Mouse (Mus musculus) skeletal muscle tissue, adult 2 months (tissue): ENCODE measurements around the gene Rftn1.
A peak's percentile ranks its signal among the peaks of the same experiment; 100 is the strongest.
"Not testable (repeated sequence)": the region's sequence is repeated elsewhere in the genome, so short reads cannot be mapped to it uniquely, and the experiment has no call there.

Source experiments
- DNase-seq: peaks from one replicate; pipeline ENCODE4 v3.0.0-alpha.2; 2012; ENCODE audit warnings: low read depth, low spot score

The Rftn1 gene

DNA sequence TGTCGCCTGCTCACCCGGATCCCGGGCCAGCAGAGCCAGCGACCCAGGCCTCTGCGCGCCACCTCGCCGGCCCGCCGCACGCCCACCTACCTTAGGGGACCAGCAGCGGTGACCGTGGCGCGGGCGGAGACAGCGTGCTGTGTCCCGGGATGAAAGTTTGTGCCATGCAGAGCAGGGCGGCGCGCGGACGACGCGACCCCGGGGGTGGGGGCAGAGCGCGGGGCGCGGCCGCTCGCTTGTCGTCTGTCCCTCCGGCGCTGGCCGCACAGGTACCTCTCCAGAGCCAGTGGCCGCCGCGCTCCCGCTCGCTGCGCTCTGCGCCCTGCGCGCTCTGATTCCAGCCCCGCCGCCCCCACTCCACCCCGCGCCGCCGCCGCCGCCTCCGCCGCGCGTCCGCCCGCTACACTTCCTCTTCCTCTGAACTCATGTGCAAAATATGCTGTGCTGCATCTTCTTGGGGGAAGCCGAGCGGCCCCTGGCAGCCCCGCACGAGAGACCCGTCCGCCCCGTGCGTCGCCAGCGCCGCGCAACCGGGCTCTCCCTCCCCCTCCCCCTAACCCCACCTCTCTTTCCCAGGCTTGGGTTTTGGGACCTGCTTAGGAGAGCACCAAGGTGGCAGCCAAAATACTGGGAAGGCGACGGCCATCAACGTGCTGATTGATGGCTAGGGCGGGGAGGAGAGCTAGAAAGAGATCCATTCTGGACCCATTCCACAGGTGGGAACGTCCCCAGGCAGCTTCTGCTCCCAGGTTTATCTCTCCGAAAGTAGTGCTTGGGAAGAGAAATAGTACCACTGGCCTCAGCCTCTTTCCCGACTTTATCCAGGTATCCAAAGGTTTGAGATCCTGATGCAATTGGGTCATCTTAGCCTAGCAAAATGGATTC is at the start of gene Rftn1:
Rftn1 (minus strand) TSS at position 544 of the 885 bp plus-strand sequence.
- DNase-seq: no peak

DNA sequence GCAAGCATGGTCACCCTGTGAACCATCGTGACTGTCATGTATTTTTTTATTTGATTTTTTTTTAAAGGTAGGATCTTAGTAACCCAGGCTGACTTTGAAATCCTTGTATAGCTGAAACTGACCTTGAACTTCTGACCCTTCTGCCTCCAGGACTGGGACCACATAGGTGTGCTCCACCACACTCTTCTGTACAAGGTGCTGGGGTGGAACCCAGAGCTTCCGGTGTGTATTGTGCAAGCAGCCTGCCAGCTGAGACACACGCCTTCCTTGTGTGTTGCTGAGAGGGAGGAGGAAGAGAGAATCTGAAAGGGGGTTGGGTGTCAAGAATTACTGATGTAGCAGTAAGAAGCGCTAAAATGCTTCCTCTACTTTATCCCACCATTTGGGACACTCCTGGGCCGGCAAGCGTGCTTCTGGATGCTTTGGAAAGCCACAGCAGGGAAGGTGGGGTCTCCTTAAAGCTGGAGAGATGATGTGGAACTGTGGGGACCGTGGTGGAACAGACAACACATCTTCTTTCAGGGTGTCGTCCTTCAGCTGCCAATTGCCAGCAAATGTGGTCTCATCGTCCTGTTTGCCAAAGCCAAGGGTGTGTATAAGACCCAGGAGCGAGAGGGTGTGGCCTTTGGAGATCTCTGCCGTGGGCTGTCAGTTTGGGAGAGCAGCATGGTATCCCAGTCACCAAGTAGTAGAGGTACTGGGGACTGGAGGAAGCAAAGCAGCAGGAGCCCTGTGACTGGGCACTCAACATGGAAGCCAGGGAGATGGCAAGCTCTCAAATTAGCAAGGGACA is 47.5 kb upstream of the Rftn1 start:
- no peak for DNase-seq

DNA sequence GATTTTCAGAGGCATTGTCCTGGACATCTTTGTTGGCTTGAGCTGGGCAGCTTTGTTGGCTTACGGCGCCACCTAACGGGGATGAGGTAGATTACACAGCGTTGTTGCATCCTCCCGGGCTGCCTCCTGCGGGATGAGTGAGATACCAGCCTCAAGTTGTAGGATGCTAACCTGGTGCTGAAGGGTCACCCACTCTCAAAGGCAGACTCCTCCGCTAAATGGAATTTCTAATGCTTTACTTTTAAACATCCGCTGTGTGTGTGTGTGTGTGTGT is 46.9 kb upstream of the Rftn1 start:
- peak; percentile 54 for DNase-seq

DNA sequence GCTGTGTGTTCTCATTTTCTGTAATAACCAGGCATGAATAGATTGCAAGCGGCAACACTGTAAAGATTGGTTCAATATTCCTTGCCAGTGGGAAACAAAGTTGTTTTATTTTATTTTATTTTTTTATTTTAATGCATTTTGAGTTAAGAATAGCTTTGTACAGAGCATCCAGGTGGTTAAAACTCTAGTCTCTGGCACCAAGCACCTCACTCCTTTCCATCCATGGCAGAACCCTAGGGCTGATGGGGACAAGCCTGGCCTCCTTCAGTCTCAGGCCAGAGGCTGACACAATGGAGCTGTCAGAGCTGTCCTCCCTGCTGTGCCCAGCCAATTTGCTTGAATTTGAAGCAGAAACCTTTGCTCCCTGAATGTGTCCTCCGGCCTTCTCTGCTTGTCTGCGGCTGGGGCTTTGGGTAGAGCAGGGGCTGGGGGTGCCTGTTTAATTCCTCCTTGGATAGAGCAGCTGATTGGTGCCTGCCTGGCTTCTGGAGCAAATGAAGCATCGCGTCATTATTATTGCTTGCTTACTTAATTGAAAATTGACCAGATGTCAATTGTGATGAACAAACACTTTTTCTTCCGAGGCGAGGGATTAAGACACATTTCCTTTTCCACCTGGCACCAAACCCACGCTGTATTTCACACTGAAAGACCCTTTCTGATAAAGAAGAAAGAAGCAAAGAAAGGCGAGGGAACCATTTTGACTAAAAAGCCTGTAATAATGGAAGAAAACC is 46.4 kb upstream of the Rftn1 start:
- no peak for DNase-seq

DNA sequence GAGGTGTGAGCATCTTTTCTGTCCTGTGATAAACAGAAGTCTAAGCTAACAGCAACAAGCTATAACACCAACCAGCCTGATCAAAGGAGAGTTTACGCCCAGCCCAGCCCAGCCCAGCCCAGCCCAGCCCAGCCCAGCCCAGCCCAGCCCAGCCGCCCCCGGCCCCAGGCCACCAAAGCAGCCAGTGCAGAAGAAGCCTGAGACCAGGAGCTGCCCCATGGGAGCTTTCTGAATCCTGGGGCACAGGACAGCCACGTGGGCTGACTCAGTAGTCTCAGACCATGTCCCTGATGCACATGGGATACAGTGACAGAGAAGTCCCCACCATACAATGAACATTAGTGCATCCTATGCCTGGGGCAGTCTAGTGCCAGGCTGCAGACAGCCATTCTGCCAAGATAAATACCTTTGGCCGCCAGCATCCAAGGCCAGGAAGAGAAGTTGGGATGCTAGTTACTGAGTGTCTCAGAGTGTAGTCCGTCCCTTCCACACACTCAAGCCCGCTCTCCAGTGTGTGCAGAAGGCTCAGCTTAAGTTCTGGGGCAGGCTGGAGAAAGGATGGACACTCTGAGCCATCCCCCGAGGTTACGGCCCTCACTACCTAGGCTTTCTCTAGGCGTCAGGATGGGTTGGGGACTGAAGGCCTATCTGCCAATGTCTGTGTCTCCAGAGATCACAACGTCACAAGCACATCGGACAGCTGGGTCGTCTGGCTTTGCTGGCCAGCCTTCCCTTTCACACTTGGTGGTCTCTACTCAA is 45.6 kb upstream of the Rftn1 start:
- DNase-seq: no peak

DNA sequence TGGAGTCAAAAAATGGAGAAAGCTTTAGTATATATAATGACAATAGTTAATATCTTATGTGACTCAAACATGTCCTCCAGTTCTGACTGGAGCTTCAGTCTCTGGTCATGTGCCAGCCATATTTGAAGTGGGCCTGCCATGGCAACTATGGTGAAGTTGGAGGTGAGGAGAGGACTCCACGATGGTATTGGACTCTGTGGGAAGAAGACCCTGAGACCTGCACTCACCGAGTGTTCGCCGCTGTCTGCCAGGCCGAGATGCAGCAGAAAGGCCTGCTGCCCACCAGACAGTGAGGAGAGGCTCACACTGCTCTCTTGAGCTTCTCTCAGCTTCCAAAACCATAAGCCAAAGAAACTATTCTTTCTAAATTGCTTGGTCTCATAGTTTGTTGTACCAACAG is 43.5 kb upstream of the Rftn1 start:
- DNase-seq: no peak

DNA sequence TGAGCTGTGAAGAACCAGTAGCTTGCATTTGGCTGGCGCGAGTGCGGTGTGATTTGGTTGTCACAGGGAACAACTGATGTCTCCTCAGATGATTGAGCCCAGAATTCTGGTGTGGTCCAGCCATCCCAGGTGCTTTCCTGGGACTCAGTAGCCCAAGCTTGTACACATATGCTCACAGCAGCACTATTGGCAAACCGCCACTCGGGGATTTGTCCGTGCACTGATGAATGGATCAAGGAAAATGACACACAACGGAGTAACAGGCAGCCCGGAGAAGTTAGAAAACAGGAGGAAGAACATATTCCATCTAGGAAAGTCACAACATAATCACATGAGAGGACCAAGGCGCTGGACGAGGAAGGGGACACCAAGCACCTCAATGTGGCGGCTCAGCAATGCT is 42.3 kb upstream of the Rftn1 start:
- DNase-seq: no peak

DNA sequence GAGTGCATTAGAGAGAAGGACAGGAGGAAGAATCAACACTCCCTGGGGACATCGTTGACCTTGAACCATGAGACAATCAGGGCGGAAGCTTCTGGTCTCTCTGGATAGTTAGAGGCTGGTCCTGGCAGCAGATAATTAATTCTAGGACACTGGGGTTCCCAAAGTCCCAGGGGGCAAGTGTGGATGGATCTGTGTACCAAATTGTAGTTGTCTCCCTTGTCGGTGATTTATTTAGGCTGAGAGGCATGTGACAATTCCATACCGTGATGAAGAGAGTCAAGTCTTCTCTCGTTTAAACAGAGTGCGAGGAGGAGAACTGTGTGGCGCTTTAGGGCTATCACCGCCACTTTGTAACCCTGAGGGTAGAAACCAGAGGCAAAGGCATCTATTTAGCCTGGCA is 40.7 kb upstream of the Rftn1 start:
- no peak for DNase-seq

DNA sequence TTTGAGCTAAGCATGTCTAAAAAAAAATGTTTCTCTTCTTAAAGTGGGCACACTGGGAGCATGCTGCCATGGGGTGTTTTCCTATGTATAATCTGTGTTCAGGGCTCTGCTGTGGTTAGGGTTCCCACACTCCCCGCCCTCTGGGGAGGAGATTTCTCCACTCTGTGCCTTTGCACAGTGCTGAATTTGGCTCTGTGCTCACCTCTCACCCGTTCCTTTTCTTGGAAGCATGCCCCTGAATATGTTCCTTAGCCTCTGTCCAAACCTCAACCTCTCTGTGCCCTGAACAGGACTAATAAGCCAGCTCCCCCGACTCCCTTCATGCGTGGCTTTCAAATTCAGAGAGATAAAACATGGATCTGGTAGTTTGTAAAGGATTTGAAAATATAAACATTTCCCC is 39.1 kb upstream of the Rftn1 start:
- no peak for DNase-seq

DNA sequence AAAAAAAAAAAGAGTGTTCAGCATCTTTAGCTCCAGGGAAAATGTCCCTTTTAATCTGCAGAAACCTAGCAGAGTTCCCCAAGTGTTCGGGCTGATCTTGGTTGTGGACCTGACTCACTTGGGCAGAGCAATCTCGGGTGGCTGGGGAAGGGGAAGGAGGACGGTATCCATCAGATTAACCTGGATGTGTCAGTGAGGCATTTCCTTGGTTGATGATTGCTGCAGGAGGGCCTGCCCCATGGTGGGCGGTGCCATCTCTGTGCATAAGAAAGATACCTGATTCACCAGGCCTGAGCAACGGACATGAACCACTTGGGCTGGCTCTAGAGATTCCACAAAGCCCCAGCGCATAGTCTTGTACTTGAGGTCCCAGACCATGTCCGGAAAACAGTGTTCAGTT is 36.9 kb upstream of the Rftn1 start:
- DNase-seq: no peak

DNA sequence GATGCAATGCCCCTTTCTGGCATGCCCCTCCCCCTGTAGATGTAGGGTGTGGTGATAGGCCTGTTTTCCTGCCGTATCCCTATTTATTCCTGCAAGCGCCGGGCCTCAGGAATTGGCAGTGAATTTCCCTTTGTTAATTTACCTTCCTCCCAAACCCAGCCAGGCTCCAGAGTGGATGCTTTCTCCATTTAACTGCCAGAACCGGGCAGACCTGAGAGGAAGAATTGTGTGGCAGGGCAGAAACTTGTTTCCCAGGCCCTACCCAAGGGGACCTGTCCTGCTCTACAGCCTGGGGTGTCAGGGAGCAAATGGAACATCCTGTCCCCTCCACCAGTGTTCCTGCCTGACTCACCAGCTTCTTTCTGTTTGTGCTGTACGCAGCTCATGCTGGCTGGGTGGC is 34.2 kb upstream of the Rftn1 start:
- DNase-seq: peak; percentile 14

DNA sequence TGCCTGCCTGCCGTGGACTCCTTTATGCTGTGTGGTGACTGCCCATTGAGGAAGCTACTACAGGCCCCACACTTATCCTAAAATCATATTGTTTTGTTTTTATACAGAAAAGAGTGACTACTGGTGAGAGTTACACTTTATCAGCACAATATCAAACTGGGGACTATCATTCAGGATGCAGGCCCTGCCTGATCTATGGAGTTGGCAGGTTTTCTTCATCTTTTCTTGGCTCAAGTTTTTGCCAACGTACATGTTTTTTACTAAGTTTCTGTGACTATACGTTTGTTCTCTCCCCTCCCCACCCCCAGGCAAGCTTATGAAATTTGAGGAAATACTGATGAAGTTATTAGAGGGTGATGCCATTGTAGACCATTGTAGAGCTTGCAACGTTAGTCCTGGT is 27.5 kb upstream of the Rftn1 start:
- DNase-seq: no peak

DNA sequence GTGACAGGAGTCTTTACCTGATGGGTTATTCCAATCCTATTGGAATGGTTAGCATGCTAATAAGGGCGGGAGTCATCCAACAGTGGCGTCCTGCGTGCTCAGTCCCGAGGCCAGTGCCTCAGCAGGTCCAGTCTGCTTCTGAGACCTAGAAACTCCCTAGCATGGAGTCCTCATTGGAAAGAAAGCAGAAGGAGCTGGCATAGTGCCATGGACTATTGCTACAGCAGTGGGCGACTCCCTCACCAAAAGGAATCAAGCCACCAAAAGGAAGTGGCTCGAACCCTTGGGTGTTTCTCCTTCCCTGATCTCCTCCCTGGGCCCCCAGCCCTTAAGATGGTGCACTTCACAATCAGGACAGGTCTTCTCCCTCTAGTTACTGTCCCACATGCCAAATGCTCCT is 24.6 kb upstream of the Rftn1 start:
- DNase-seq: no peak

DNA sequence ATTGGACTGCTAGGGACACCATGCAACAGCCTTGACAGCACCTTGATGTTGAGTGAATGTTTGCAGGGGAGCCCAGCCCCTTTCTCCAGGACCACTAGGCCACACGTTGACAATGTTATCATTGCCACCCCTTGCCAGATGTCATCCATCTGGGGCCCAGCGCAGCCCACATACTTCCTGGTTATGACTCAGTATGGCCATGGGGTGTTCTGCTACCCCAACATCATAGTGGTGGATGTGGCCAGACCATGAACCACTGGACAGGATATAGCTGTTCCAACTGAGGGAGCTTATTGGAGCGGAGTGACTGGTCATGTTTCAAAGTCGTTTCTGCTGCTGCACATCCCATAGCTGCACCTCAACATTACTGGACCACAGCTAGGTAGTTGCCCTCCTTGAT is 22.6 kb upstream of the Rftn1 start:
- DNase-seq: no peak

DNA sequence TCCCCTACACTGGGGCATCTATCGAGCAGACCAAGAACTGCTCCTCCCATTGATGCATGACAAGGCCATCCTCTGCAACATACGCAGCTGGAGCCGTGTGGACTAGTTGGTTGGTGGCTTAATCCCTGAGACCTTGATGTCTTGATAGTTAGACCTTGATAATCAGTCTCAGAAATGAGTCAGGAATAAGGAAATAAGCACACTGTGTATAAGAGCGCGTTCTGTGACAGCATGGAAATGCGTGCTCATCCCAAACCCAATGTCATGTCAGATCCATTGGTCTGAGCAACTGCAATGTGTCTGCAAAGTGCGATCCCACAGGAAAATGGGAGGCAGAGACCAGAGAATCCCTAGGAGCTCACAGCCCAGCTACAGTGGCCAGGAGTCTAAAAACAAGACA is 21.3 kb upstream of the Rftn1 start:
- no peak for DNase-seq

DNA sequence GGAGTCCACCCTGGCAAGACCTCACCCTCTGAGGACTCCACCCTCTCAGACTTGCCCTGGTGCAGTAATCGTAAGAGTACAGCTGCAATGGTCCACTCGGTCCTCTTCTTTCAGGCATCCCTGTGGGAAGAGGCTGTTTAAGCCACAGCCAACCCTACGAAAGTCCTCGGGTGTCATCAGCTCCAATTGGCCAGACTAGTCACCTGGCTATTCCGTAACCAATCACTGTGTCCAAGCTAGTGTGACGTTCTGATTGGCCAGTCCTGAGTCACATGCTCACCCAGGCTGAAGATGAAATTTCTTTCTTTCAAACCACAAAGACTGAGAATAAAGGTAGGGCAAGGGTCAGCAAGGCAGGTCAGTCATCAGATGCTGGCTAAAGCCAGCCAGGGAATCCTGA is 19.4 kb upstream of the Rftn1 start:
- no peak for DNase-seq

DNA sequence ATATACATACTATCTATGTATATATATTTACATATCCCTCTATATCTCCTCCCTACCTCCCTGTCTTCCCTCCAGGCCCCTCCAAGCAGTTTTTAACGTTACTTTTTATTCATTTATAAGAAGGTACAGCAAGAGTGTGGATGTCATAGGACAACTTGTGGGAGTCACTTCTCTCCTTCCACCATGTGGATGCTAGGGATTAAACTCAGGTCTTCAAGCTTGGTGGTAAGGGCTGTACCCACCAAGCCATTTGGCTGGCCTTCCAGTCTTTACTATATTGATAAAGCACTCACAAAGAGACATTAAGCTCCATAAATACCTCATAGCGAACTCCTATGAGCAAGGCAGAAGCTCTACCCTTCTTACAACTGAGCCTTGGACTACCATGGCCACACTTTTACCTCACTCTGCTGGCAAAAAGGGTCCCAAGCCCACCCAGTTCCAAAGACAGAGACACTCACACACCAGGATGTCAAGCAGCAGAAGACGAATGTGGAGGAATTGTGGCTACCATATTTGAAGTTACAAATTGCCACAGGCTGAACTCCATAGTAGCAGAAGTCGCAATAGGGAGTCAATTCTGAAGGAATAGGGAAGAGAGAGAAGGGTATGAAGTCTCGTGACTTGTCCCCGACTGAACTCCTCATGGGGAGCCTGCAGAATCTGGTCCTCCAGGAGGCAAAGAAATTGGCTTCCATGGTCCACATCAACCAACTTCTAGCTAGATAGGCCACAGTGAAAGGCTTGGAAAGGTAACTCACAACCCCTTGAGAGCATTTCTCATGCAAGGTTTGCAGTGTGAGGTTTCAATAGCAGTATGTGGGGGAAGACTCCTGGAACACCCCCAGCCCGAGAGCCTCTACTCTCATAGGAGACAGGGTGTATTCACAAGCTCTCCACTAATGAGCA is 17.9 kb upstream of the Rftn1 start:
- no peak for DNase-seq

DNA sequence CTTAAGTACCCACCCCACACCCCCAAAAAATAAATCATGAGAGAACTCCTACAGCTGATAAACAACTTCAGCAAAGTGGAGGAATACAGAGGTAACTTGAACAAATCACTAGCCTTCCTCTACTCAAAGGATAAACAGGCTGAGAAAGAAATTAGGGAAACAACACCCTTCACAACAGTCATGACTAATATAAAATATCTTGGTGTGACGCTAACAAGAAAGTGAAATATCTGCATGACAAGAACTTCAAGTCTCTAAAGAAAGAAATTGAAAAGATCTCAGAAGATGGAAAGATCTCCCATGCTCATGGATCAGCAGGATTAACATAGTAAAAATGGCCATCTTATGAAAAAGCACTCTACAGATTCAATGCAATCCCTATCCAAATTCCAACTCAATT is 15.8 kb upstream of the Rftn1 start:
- not testable (repeated sequence) for DNase-seq

DNA sequence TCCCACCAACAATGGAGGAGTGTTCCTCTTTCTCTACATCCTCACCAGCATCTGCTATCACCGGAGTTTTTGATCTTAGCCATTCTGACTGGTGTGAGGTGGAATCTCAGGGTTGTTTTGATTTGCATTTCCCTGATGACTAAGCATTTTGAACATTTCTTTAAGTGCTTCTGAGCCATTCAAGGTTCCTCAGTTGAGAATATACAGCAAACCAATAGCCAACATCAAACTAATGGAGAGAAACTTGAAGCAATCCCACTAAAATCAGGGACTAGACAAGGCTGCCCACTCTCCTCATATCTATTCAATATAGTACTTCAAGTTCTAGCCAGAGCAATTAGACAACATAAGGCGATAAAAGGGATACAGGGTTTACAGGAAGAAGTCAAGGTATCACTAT is 15.4 kb upstream of the Rftn1 start:
- DNase-seq: not testable (repeated sequence)

DNA sequence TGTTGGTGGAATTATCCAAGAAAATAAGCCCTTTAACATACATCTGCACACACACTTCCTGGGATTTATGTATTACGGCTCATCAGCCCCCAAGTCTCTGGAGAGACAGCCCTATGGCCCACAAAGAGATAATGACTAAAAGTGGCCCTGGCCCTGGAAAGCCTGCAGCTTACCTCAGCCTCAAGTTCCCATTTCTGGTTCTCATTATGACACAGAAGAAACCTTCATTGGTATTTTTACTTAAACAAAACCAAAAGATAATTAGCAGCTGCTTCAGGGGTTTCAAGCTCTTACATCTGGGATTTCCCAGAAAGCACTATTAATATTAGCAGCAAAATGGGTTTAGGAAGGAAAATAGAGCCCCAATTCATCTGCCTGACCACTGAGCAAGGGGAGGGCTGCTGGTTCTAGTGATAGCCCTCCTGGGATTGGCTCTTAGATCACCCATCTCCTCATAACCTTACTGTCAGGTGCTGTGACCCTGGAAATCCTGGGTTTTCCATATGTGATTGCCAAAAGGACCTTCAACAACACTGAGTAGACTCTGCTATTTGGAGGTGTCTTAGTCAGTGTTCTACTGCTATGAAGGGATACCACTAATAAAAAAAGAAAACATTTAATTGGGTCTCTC is 14.8 kb upstream of the Rftn1 start:
- no peak for DNase-seq
